Mouse (Mus musculus): ENCODE data around the gene Syt2. TPM values are rescaled to one million over a fixed set of nuclear protein-coding genes. Genes with fewer than 3 reads are reported as not detected.
A peak's percentile ranks its signal among the peaks of the same experiment; 100 is the strongest.

Syt2 gene
- polyA plus RNA-seq, 1 experiment, result not detected

GRCm38 (mm10) chr1:134646963-134647282 is 446 bp downstream of the Syt2 start:
- Histone ChIP-seq H3K4me1 (ENCODE audit: control insufficient read depth, insufficient read depth, insufficient read length) (peaks cover 8% of the 10 kb centered on the region), H3K27ac (ENCODE audit: insufficient read depth, low read length) (no peak overlapping the region), H3K36me3 (ENCODE audit: control insufficient read depth, insufficient read depth, low read length) (no peaks in the 10 kb centered on the region), H3K4me3 (ENCODE audit: extremely low read depth, insufficient read depth, insufficient read length) (no peak overlapping the region; the same call in 1 of the 2 replicates), H3K27me3 (ENCODE audit: control insufficient read depth, insufficient read depth, low read length) (peaks cover 18% of the 10 kb centered on the region)
- no peak for DNase-seq (ENCODE audit: low read depth in 1 of 2, low spot score in 2 of 2)
- no peak for TF ChIP-seq CTCF (IDR thresholded peaks at IDR 0.05; ENCODE audit: extremely low read depth, insufficient read depth, insufficient read length, insufficient replicate concordance)
- TF ChIP-seq POLR2A (IDR thresholded peaks at IDR 0.05; ENCODE audit: low read depth, low read length), result no peak
- 4% methylated on average over 28 of the region's 28 CpGs for WGBS

DNA sequence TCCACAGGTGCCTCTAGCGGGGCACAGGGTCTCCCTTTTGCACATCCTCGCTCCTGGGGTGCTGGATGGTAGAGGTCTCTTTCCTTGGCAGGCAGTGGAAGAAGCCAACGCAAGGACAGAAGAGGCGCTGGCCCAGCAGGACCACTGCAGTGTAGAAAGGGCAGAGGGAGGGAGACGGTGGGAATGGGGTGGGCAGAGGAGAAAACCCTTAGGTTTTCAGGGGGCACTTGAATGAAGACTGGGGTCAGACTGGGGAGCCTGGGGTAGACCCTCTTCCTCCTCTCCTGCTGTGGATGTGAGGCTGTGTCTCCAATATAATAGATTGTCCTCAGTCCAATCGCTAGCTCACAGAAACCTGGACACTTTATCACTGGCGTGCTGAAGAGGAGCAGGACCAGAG is 1.1 kb downstream of the Syt2 start:
- WGBS, result 68% methylated on average over 7 of the region's 7 CpGs
- TF ChIP-seq POLR2A (IDR thresholded peaks at IDR 0.05; ENCODE audit: low read depth, low read length) (no peak), CTCF (IDR thresholded peaks at IDR 0.05; ENCODE audit: extremely low read depth, insufficient read depth, insufficient read length, insufficient replicate concordance) (no peak)
- no peak for DNase-seq (ENCODE audit: low read depth in 1 of 2, low spot score in 2 of 2)

DNA sequence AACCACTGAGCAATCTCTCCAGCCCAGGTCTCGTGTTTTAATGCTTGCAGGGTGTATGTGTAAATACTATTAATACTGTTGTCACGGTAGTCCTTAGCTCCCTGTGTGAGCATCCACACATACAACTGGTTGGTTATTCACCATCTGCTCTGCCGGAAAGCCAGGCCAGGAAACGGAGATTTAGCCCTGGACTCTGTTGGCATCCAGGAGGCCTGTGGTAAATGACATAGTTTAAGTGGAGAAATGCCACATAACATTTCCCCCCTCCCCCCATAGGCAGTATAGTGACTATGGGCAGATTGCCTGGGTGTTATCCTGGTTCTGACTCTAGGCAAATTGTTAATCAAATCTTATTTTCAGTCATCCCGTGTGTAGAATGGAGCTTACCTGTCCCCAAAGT is 4.3 kb downstream of the Syt2 start:
- no peak for TF ChIP-seq CTCF (IDR thresholded peaks at IDR 0.05; ENCODE audit: extremely low read depth, insufficient read depth, insufficient read length, insufficient replicate concordance)
- TF ChIP-seq POLR2A (IDR thresholded peaks at IDR 0.05; ENCODE audit: low read depth, low read length), result no peak
- Histone ChIP-seq H3K4me1 (ENCODE audit: control insufficient read depth, insufficient read depth, insufficient read length) (peaks cover 9% of the 10 kb centered on the region), H3K27me3 (ENCODE audit: control insufficient read depth, insufficient read depth, low read length) (peaks cover 11% of the 10 kb centered on the region), H3K36me3 (ENCODE audit: control insufficient read depth, insufficient read depth, low read length) (no peaks in the 10 kb centered on the region), H3K4me3 (ENCODE audit: extremely low read depth, insufficient read depth, insufficient read length) (no peak overlapping the region), H3K27ac (ENCODE audit: insufficient read depth, low read length) (no peak overlapping the region)
- DNase-seq (ENCODE audit: low read depth in 1 of 2, low spot score in 2 of 2), result no peak
- WGBS, result 90% methylated on average over 5 of the region's 5 CpGs

More for the DNA sequence above, 1.1 kb downstream of the Syt2 start:
- no peak overlapping the region for H3K4me3 ChIP-seq (ENCODE audit: extremely low read depth, insufficient read depth, insufficient read length)
- peaks cover 18% of the 10 kb centered on the region for H3K27me3 ChIP-seq (ENCODE audit: control insufficient read depth, insufficient read depth, low read length)
- H3K36me3 ChIP-seq (ENCODE audit: control insufficient read depth, insufficient read depth, low read length), result no peaks in the 10 kb centered on the region
- H3K4me1 ChIP-seq (ENCODE audit: control insufficient read depth, insufficient read depth, insufficient read length), result peaks cover 9% of the 10 kb centered on the region
- no peak overlapping the region for H3K27ac ChIP-seq (ENCODE audit: insufficient read depth, low read length)

DNA sequence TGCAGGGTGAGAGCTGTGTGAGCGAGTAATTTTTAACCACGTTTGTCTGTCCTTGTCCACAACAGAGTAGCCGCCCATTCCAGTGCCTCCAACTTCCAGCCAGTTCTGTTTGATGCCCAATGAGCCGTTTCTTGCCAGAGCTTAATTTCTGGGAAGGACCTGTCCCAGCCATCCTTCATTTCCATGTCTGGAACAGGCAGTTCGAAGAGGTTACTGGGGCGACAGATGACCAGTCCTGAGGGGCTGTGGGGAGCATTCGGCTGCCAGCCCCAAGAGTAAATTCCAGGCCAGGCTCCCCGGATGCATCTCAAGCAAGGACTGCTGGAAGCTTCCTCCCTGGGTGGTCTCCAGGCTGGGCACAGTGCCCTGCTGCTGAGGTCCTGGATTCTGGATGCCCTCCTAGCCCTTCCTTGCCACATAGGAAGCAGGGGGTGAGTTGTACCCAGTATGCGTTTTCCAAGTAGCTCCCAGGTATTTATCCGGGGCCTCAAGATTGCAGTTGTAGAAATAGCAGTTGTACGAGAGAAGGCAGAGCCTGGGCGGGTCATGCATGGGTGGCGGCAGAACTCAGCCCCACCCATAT is 4.9 kb downstream of the Syt2 start:
- 51% methylated on average over 13 of the region's 13 CpGs for WGBS
- Histone ChIP-seq H3K36me3 (ENCODE audit: control insufficient read depth, insufficient read depth, low read length) (no peaks in the 10 kb centered on the region), H3K4me1 (ENCODE audit: control insufficient read depth, insufficient read depth, insufficient read length) (peaks cover 8% of the 10 kb centered on the region), H3K27ac (ENCODE audit: insufficient read depth, low read length) (no peak overlapping the region), H3K4me3 (ENCODE audit: extremely low read depth, insufficient read depth, insufficient read length) (no peak overlapping the region), H3K27me3 (ENCODE audit: control insufficient read depth, insufficient read depth, low read length) (peaks cover 8% of the 10 kb centered on the region)
- no peak for TF ChIP-seq CTCF (IDR thresholded peaks at IDR 0.05; ENCODE audit: extremely low read depth, insufficient read depth, insufficient read length, insufficient replicate concordance)
- TF ChIP-seq POLR2A (IDR thresholded peaks at IDR 0.05; ENCODE audit: low read depth, low read length), result no peak
- peak; percentile 9 to 29 for DNase-seq (ENCODE audit: low read depth in 1 of 2, low spot score in 2 of 2)

- Histone ChIP-seq H3K27ac (ENCODE audit: insufficient read depth, low read length) (no peak overlapping the region), H3K27me3 (ENCODE audit: control insufficient read depth, insufficient read depth, low read length) (0 out of 2 replicates have a peak, but pooled peaks cover 3% of the 10 kb centered on the region), H3K4me1 (ENCODE audit: control insufficient read depth, insufficient read depth, insufficient read length) (peaks cover 3% of the 10 kb centered on the region; the same call in 1 of the 2 replicates), H3K4me3 (ENCODE audit: extremely low read depth, insufficient read depth, insufficient read length) (no peak overlapping the region), H3K36me3 (ENCODE audit: control insufficient read depth, insufficient read depth, low read length) (no peaks in the 10 kb centered on the region)
- WGBS, result 54% methylated on average over 4 of the region's 4 CpGs
- TF ChIP-seq CTCF (IDR thresholded peaks at IDR 0.05; ENCODE audit: extremely low read depth, insufficient read depth, insufficient read length, insufficient replicate concordance), result no peak
- TF ChIP-seq POLR2A (IDR thresholded peaks at IDR 0.05; ENCODE audit: low read depth, low read length), result no peak
- DNase-seq (ENCODE audit: low read depth in 1 of 2, low spot score in 2 of 2), result no peak
Measured at GRCm38 (mm10) chr1:134651851-134652398, 5.4 kb downstream of the Syt2 start.

- no peaks in the 10 kb centered on the region for H3K36me3 ChIP-seq (ENCODE audit: control insufficient read depth, insufficient read depth, low read length)
- no peak for DNase-seq (ENCODE audit: low read depth in 1 of 2, low spot score in 2 of 2)
- peaks cover 3% of the 10 kb centered on the region; the same call in 1 of the 2 replicates for H3K4me1 ChIP-seq (ENCODE audit: control insufficient read depth, insufficient read depth, insufficient read length)
- no peak for TF ChIP-seq POLR2A (IDR thresholded peaks at IDR 0.05; ENCODE audit: low read depth, low read length)
- no peak for TF ChIP-seq CTCF (IDR thresholded peaks at IDR 0.05; ENCODE audit: extremely low read depth, insufficient read depth, insufficient read length, insufficient replicate concordance)
- H3K27me3 ChIP-seq (ENCODE audit: control insufficient read depth, insufficient read depth, low read length), result no peaks in the 10 kb centered on the region
- no peak overlapping the region for H3K27ac ChIP-seq (ENCODE audit: insufficient read depth, low read length)
- WGBS, result 80% methylated on average over 10 of the region's 10 CpGs
- H3K4me3 ChIP-seq (ENCODE audit: extremely low read depth, insufficient read depth, insufficient read length), result no peak overlapping the region
Measured at GRCm38 (mm10) chr1:134653603-134654257, 7.3 kb downstream of the Syt2 start.

DNA sequence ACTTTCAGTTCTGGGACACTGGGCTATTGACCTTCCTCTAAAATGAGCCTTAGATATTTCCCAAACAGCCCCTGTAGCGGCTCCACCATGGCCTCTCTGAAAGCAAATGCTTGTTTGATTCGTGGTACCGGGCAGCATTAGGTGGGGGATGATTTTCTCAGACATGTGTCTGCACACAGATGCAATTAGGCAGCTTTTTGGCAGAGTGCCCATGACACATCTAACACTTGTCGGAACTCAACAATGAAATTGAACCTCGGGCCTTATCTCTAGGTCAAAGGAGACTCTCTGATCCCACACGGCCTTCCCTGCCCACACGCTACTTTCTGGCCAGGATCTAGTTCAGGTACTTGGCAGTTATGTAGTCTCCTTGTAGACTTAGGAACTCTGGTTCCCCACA is 12.4 kb downstream of the Syt2 start:
- no peak for DNase-seq (ENCODE audit: low read depth in 1 of 2, low spot score in 2 of 2)
- Histone ChIP-seq H3K36me3 (ENCODE audit: control insufficient read depth, insufficient read depth, low read length) (no peaks in the 10 kb centered on the region), H3K4me1 (ENCODE audit: control insufficient read depth, insufficient read depth, insufficient read length) (no peaks in the 10 kb centered on the region), H3K4me3 (ENCODE audit: extremely low read depth, insufficient read depth, insufficient read length) (no peak overlapping the region), H3K27me3 (ENCODE audit: control insufficient read depth, insufficient read depth, low read length) (no peaks in the 10 kb centered on the region), H3K27ac (ENCODE audit: insufficient read depth, low read length) (no peak overlapping the region)
- 83% methylated on average over 7 of the region's 7 CpGs for WGBS
- TF ChIP-seq POLR2A (IDR thresholded peaks at IDR 0.05; ENCODE audit: low read depth, low read length), result no peak
- TF ChIP-seq CTCF (IDR thresholded peaks at IDR 0.05; ENCODE audit: extremely low read depth, insufficient read depth, insufficient read length, insufficient replicate concordance), result no peak

Measured in spleen, adult 2 months (tissue).